Mouse (Mus musculus) ovary, adult 18-20 months (tissue): ENCODE measurements around the gene Usp20.

Source experiments
- DNase-seq: peaks from one replicate; pipeline ENCODE4 v3.0.0; 2022; ENCODE audit warnings: low spot score, mixed read lengths

Usp20 gene

DNA sequence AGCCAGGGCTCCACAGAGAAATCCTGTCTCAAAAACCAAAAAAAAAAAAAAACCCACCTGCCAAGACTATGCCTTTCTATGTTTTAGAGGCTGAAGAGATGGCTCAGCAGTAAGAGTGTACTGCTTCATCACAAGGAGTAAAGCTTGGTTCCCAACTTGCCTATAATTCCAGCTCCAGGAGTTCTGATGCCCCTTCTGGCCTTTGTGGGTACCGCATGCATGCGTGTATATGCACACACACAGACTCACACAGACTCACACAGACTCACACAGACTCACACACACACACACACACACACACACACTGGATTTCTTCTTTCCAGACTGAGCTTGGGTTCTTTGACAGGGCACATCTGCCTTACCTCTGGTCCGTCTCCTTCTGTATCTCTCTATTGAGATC is 58.0 kb downstream of the Usp20 start:
- DNase-seq = no peak

DNA sequence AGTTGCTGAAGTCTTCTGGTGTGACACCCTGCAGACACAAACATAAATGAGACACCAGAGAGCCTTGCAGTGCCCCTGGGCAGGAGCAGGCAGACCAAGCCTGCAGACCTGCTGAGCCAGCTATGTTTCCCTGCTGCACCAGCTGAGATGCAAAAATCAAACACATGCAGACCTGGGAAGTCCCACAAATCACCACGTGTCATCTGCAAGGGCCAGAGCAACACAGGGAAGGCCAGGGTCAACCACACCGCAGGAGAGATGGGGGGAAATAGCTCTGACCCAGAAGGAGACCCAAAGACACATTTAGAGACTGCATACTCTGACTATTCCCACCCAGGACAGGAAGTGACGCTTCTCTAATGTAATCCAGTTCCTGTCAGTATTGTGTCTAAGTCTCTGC is 58.4 kb downstream of the Usp20 start:
- DNase-seq = no peak

DNA sequence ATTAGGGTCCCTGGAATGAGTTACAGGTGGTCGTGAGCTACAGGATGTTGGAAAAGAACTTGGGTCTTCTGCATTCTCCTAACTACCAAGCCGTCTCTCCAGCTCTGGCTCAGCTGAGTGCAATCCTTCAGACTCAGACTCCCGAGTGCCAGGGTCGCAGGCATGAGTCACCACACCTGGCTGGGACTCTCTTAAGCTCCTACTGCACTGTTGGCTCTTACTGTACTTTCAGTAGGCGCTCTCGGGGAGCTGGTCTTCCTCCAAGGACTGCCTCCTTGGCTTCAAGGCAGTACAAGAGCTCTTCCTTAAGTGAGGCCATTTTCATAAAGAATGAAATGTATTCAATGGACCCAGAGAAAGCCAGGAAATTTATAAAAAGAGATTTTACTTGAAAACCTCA is 59.3 kb downstream of the Usp20 start:
- DNase-seq = no peak

DNA sequence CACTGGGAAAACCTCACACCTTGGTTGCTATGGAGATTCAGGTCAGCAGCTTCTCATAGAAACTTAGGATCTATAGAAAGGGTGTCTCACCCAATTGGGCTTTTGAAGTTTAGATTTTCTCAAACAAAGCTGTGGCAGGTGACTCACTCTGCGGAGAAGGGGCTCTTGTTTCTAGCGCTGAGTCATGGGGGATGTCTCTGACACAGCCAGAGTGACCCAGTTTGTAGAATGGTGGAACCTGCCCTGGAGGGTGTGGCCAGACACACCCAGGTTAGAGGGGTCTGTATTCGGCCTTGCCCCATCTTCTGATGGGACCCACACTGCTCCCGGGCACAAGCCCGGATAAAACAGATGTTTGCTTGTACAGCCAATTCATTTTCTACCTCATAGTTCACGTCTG is 60.8 kb downstream of the Usp20 start:
- DNase-seq = no peak

DNA sequence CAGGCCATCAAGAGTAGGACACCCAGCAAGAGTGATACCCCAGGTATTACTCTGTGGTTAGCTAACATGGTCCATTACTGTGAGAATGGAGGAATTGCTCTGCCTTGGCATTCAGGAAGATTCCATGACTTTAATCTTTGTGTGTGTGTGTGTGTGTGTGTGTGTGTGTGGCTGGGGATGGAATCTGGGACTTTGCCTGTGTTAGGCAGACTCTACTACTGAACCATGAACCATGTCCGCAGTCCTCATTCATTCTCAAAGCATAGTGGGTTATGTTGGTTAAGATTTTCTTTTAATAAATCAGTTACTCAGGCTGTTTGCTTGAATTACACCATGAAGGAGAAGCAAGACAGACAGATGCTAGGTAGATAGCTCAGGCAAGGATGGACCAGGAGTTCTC is 61.8 kb downstream of the Usp20 start:
- DNase-seq = no peak

DNA sequence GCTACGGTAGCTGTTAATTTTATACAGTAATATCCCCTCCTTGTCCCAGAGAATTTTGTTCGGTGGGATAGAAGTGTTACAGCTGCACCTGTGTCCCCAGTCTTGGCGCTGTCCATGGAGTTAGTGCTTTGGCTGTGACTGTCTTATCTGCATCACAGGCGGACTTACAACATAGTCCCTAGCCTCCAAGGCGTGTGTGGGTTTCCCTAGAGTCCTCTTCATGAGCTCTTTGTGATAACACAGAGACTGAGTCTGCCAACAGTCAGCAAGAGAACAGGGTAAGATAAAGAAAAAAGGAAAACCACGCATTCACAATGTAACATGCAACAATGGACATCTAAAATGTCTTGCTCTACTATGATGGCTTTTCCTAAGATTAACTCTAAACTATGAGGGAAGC is 66.0 kb downstream of the Usp20 start:
- no peak for DNase-seq

DNA sequence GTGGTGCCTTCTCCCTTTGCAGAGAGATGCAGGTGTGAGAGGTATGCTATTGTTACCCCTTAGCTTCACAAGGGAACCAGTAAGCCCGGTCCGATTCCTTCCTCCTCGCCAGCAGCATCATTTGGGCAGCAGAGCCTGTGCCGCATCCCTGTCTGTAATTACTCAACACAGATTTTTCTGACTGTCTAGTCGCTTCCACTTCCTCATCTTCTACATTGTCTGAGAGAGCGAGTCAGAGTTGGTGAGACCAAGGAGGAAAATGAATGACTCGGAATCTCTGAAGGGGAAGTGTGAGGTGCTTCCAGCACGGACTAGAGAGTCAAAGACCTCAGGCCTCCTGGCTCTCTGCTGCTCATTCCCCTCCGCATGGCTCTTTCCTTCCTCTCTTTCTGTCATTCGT is 70.4 kb downstream of the Usp20 start:
- no peak for DNase-seq

DNA sequence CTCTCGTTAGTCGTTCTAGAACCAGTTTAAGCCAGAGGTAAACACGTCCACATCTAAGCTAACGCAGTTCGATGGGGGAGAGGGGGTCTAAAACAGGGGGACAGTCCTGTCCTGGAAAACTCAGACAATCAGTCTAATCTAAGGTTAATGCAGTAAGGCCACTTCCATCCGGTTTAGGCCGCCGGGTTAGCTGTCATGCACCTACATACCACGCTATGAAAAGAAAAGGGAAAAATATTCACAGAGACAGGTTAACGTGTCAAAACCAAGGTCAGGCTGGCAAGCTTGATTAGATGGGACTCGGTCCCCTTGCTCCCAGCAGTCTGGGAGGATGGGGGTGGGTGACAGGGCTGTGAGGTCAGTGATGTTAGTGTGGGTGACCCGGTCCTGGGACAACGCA is 71.3 kb downstream of the Usp20 start:
- DNase-seq = no peak

DNA sequence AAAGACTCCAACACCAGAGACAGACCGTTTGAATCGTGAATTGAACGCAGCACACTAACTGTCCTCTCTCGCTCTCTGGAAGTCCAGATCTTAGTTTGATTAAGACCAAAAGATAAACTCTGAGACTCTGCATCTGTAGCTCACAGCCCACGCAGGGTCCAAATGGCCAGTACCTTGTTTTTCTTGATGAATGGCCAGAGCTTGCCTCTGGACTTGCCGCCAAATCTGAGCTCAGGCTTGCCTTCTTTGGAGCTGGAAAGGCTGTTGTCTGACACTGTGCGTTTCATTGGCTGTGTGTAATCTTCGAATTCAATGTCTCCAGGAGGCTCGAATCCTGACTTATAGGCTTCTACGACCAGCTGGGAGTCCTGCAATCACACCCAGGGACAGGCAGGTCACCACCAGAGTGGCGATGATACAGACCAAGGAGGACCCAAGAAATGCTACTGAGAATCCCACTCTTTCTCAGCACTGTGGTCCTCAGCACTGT is 71.8 kb downstream of the Usp20 start:
- DNase-seq = no peak

DNA sequence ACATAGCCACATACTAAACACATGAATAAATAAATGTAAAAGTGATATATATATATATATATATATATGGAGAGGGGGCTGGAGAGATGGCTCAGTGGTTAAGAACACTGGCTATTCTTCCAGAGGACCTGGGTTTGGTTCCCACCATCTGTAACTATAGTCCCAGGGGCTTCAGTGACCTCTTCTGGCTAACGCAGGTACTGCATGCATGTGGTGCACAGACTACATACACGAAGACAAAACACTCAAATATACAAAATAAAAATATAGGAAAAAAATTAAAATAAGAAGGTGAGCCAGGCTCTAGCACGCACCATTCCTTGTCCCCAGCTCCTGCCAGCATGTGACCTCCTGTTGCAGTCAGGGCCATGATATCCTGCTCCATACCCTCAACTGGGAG is 74.0 kb downstream of the Usp20 start:
- no peak for DNase-seq

DNA sequence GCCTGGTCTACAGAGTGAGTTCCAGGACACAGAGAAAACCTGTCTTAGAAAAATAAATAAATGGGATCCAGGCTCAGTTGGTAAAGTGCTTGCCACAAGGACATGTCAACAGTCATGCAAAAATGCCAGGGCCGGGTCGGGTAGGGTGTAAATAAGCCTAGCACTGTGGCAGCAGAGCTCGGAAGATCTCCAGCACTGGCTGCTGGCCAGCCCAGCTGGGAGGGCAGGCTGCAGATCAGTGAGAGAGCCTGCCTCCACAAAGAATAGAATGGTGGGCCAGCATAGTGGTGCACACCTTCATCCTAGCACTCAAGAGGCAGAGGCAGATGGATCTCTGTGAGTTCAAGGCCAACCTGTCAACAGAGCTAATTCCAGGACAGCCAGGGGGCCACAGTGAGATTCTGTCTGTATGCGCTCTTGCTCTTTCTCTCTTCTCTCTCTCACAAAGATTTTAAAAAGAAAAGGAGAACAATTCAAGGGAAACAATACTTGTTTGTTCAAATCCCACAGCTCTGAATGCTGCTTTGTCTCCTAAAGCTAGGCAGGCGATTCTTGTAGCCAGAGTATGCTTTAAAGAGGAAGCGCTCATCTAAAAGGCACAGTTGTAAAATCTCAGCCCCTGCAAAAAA is 75.6 kb downstream of the Usp20 start:
- DNase-seq = no peak

DNA sequence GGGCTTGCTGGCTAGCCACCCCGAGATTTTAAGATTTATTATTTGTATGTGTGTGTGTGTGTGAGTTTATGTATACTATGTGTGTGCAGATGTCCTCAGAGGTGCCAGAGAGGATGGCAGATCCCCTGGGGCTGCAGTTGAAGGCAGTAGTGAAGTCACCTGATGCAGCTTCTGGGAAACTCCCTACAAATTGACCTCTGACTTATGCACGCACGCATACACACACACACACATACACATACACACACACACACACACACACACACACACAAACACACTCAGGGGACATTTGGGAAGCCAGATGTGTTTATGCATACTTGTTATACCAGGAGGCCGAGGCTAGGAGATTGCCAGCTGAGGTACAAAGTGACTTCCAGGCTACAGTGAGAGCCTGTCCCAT is 76.4 kb downstream of the Usp20 start:
- DNase-seq = no peak

DNA sequence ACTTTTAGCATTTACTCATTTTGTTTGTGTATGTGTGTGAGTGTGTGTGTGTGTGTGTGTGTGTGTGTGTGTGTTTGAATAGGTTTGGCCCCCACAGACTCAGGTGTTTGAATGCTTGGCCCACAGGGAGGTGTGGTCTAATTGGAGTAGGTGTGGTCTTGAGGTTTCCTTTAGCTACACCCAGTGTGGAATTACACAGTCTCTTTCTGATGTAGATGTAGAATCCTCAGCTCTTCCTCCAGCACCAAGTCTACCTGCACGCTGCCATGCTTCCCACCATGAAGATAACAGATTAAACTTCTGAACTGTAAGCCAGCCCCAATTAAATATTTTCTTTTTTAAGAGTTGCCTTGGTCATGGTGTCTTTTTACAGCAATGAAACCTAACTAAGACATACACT is 78.2 kb downstream of the Usp20 start:
- no peak for DNase-seq

DNA sequence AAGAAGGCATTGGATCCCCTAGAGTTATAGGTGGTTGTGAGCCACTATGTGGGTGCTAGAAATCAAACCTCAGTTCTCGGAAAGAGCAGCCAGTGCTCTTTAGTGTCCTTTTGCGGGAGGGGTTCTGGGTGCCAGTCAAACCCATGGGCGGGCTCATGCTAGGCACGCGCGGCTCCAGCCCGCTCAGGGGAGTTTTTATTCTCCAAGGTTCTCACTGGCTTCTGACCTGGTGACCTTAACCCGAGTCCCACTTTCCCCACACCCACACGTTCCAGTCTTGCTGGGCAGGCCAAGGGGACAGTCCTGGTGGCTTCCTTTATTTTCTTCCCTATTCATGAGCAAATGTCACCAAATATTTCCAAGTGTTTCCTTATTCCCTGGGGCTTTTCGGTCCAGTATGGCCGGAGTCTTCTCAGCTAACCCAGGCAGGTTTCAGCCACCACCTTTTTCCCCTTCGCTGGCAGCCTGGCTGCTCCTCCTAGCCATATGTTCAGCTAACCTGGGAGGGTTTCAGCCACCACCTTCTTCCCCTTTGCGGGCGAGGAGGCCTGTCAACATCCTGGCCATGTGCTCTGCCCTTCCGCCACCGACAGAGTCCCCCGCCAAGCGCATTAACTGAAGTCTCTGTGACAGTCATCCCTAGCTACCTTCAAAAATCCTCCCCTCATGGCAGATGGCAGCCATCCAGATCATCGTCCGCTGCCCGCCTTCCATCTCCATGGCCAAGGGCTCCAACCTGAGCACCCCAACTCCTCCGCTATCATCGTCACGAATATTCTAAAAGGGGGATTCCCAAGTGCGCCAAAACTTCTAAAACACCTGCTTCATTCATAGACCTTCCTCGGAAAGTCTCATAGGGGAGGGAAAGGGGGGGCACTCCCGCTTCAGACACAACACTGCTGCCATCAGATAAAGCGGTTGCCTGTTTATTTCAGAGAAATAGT is 79.0 kb downstream of the Usp20 start:
- DNase-seq = no peak

DNA sequence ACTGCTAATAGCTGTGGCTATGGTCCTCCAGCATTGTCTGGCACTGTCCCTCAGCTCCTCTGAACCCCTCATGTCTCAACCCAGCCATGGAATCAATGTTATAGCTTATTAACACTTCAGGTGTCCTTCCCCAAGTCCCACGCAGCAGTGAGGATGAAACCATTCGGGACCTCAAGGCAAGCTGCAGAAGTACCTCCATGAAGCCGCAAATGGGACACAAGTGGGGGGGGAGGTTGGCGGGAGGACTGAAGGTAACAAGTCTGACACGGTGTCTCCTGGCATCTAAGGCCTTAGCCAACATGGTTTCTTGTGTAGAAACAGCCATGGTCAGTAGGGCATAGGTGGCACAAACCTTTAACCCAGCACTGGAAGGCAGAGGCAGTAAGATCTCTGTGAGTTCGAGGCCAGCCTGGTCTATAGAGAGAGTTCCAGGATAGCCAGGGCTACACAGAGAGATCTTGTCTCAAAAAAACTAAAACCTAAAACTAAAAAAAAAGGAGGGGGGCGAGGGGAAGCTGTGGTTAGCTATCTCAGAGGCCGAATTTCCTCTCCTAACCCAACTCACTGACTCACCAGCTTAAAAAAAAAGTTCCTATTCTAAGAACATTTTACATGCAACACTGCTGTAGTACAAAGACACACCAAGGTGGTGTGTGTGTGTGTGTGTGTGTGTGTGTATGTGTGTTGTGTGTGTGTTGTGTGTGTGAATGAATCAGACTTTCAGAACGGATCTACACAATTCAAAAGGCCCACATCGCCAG is 80.0 kb downstream of the Usp20 start:
- DNase-seq = no peak

DNA sequence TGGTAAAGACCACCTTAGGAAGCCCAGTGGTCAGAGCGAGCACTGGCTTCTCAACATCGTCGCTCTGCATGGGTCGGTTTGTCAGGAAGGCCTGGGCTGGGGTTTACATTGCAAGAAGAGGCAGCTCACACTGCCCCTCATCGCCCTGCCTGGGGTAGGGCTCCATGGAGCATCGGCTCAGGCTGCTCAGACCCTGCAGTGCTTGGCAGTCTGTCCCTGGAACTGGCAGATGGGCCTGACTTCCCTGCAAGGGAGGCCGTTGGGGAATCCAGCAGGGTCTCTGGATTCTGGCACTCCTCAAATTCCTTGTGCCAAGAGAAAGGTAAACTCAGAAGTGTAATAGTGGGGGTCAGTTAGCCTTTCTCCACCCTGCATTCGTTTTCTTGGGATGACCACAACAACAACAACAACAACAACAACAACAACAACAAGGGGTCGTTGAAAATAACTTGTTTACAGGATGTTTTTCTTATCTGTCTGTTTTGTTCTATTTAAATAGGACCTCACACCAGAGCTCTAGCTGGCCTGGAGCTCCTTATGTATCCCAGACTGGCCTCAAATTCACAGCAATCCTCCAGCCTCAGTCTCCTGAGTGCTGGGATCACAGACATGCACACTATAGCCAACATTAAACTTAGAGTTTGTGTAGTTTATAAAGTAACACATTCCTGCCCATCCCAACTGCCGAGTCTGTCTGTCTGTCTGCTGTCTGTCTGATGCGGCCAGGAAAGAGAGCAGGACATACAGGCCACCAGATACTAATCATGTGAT is 84.1 kb downstream of the Usp20 start:
- DNase-seq = no peak

DNA sequence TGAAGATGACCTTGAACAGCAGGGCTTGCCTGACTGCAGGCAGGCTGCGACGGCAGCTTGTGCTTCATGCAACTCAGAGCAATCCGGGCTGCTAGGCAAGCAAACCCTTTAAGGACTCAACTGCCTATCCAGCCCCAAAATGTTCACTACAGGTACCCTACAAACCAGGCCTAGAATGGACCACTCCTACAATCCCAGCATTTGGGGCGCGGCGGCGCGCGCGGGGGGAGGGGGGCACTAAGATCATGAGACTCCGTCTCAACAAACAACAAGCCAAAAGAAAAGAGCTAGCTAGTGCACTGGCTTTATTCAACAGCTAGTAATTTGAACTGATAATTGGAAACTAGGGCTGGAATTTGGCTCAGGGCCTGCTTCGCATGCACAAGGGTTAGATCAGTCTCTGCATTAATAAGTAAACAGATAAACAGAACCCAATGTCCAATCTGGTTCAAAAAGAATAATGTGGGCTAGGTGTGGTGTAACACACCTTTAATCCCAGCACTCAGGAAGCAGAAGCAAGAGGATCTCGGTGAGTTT is 85.0 kb downstream of the Usp20 start:
- no peak for DNase-seq

DNA sequence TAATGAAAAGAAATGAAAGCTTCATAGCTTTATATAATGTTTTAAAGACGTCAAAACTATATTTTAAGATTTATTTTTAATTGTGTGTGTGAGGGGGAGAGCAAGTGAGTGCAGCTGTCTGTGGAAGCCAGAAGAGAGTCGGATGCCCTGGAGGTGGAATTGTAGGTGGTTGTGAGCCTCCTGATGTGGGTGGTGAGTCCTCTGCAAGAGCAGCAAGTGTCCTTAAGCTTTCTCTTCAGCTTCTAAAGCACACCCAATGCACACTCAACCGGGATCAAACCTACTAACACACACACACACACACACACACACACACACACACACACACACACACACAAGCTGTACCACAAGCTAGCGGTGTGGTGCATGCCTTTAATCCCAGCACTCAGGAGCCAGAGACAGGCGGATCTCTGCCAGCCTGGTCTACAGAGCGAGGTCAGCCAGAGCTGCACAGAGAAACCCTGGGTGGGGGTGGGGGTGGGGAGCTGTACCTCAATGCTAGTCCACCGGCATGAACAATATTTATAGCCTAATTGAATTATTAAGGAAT is 85.7 kb downstream of the Usp20 start:
- DNase-seq = no peak

DNA sequence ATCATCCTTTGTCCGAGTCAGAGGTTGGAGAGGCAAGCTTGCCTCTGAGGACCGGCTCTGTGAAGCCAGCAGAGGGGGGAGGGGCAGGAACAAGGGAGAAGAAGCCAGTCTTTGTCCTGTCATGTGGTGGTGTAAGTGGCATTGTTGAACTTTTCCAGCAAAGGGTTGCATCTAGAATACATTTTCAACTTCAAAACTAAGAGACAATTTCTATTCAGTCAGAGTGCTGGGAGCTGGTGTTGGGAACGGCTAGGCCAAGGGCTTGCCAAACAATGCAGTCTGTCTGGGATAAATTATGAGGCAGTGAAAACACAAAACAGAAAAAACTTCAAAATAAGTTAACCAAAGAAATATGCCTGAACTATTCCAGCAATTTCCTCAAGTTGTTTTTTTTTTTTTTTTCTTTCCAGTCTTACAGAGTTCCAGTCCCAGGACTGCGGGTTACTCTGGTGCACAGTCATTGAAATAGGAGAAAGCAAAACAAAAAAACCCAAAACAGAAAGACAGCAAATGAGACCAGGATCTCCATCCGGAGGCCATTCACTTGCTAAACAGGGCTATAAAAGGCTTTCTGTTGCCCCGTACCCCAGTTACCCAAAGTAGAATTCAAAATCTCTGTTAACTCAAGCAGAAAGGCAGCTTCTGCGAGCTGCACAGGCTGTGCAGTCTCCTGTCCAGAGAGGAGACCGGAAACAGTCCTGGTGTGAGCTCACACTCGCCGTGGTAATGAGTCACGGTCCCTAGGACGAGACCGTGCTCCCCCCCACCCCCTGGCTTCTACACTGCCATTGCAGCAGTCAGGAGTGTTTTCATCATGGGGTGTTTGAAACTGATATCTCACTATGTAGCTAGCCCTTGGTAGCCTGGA is 86.4 kb downstream of the Usp20 start:
- DNase-seq = no peak

DNA sequence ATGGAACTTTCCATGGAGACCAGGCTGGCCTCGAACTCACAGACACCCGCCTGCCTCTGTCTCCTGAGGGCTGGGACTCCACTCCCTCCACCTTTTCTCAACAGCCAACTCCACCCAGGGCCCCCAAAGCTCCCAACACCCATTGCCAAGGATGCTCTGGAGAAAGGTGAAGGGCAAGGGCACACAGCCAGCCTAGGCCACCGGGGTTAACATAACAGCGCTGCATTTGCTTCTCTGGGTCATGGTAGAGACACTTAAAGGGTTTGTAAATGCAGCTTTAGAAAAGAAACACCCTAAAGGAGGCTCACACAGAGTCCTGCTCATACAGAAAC is 87.0 kb downstream of the Usp20 start:
- DNase-seq = no peak

DNA sequence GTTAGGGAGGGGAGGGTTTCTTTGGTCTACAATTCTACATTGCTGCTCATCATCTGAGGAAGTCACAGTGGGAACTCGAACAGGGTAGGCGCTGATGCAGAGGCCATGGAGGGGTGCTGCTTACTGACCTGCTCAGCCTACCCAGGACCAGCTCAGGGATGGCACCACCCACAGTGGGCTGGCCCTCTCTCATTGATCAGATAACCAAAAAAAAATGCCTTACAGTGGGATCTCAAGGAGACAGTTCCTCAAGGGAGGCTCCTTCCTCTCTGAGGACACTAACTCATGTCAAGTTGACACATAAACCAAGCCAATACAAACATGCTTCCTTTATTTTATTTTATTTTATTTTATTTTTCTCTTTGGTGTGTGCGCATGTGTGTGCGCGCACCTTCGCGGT is 87.4 kb downstream of the Usp20 start:
- DNase-seq = no peak
